ENCODE assay signal across 30 mouse cellular contexts in the genomic region with DNA sequence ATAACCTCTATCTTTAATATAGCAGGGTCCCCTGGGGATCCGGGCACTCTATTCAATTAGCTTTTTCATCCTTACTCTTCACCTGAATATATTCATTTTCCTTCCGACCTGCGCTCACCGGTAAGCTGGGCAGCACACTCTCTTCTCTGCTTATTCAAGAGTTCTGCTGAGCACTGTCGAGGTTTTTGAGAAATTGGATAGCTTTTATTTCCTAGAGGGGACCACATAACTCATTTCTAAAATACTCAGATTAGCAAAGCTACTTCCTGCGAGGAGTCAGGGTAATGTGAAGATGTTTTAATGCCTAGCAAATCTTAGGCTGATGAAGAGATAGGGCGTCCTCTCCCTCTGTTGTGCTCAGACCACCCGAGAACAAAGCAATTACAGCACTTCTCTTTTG. TPM values are rescaled to one million over a fixed set of nuclear protein-coding genes. Genes with fewer than 3 reads are reported as not detected.
A peak's percentile ranks its signal among the peaks of the same experiment; 100 is the strongest.
DNase-seq lines count a peak whose midpoint lies in the region; ATAC-seq and TF ChIP-seq lines count a peak whose summit lies in the region.
"Had no signal": no experiment of that assay in that cellular context is flagged by ENCODE, and none has a peak within 500 bp of the region (broad histone marks: within the 10 kb centered on the region; RNA-seq: fewer than 3 reads in every experiment).

No protein-coding gene starts in this region.

- 2% methylated on average over 8 of the region's 8 CpGs for WGBS in hindbrain, embryonic 11.5 days
- 16% methylated on average over 8 of the region's 8 CpGs for WGBS in hindbrain, embryonic 16.5 days

- no peak overlapping the region for H3K27ac ChIP-seq in hindbrain, embryonic 11.5 days (ENCODE audit: low read depth, low read length)
- H3K27ac ChIP-seq in hindbrain, embryonic 16.5 days (ENCODE audit: low read depth, low read length), result no peak overlapping the region
- H3K27ac ChIP-seq: embryonic facial prominence, embryonic 13.5 days; forebrain, embryonic 10.5 days; forebrain, embryonic 15.5 days; layer of hippocampus, adult 2 months; left cerebral cortex, adult 2 months; limb, embryonic 15.5 days; liver, embryonic 13.5 days; midbrain, embryonic 15.5 days; neural tube, embryonic 12.5 days; stomach, embryonic 15.5 days had no signal

- TF ChIP-seq POLR2A in brain, embryonic 14.5 days (IDR thresholded peaks at IDR 0.05; ENCODE audit: borderline replicate concordance, extremely low read depth, insufficient read depth, insufficient read length, poor library complexity, severe bottlenecking), result no peak

- intact Hi-C loops in heart, postnatal 14 days (cut with DNase I), result no loop called here
- intact Hi-C loops in left cerebral cortex, postnatal 10 days (cut with DNase I), result no loop called here

- DNase-seq in hindbrain, embryonic 11.5 days (ENCODE audit: low spot score), result peak; percentile 43
- peak; percentile 29 for DNase-seq in retina, embryonic 14.5 days (ENCODE audit: low spot score)
- no peak for DNase-seq in retina, postnatal 1 day
- DNase-seq in brain, embryonic 14.5 days (ENCODE audit: low read depth), result peak; percentile 24
- DNase-seq in induced T-regulatory cell, adult 2 months (ENCODE audit: low read depth), result peak; percentile 52
- no peak for DNase-seq in heart, postnatal 14 days
- DNase-seq in left cerebral cortex, postnatal 10 days (ENCODE audit: extremely low spot score in 1 of 2, low spot score in 2 of 2), result no peak
- DNase-seq: cerebellum, adult 18-20 months; cerebellum, postnatal 10 days; gastrocnemius, postnatal 36 days; heart, adult 18-20 months; kidney, adult 2 months; kidney, postnatal 36 days; liver, embryonic 13.5 days; lung, adult 18-20 months; lung, postnatal 4 days; right cerebral cortex, postnatal 14 days had no signal

- H3K4me1 ChIP-seq in hindbrain, embryonic 11.5 days (replicated peaks; ENCODE audit: control insufficient read depth, insufficient read depth, low read length), result peaks cover 6% of the 10 kb centered on the region
- H3K4me1 ChIP-seq in hindbrain, embryonic 16.5 days (ENCODE audit: control insufficient read depth, insufficient read depth, low read depth, low read length), result peaks cover 5% of the 10 kb centered on the region

- H3K4me3 ChIP-seq in hindbrain, embryonic 11.5 days (ENCODE audit: low read depth, low read length), result no peak overlapping the region
- no peak overlapping the region for H3K4me3 ChIP-seq in hindbrain, embryonic 16.5 days (ENCODE audit: low read length)
- H3K4me3 ChIP-seq: embryonic facial prominence, embryonic 13.5 days; forebrain, embryonic 10.5 days; layer of hippocampus, adult 2 months; left cerebral cortex, adult 2 months; limb, embryonic 15.5 days; liver, embryonic 13.5 days; midbrain, embryonic 15.5 days; neural tube, embryonic 12.5 days; stomach, embryonic 15.5 days had no signal

- ATAC-seq in hindbrain, embryonic 11.5 days (ENCODE audit: low FRiP score), result no peak
- ATAC-seq in hindbrain, embryonic 16.5 days, result no peak
- ATAC-seq: forebrain, embryonic 15.5 days; lung, postnatal 0 days; midbrain, embryonic 15.5 days had no signal

- no peak for TF ChIP-seq CTCF in brain, embryonic 14.5 days (IDR thresholded peaks at IDR 0.05; ENCODE audit: borderline replicate concordance, extremely low read depth, insufficient read depth, insufficient read length)

- H3K27me3 ChIP-seq in hindbrain, embryonic 11.5 days (ENCODE audit: control insufficient read depth, insufficient read depth, low read length), result peaks cover 66% of the 10 kb centered on the region
- peaks cover 34% of the 10 kb centered on the region for H3K27me3 ChIP-seq in hindbrain, embryonic 16.5 days (replicated peaks; ENCODE audit: control insufficient read depth, insufficient read depth, low read length)

- H3K9me3 ChIP-seq in hindbrain, embryonic 11.5 days (ENCODE audit: control insufficient read depth, low read length), result no peaks in the 10 kb centered on the region
- H3K9me3 ChIP-seq in hindbrain, embryonic 16.5 days (ENCODE audit: control insufficient read depth, low read length), result no peaks in the 10 kb centered on the region
- H3K9me3 ChIP-seq: embryonic facial prominence, embryonic 13.5 days; forebrain, embryonic 10.5 days; forebrain, embryonic 15.5 days; G1E; limb, embryonic 15.5 days; liver, embryonic 13.5 days; midbrain, embryonic 15.5 days; neural tube, embryonic 12.5 days; stomach, embryonic 15.5 days had no signal

- no peaks in the 10 kb centered on the region for H3K36me3 ChIP-seq in hindbrain, embryonic 11.5 days (ENCODE audit: control insufficient read depth, insufficient read depth, low read length)
- no peaks in the 10 kb centered on the region for H3K36me3 ChIP-seq in hindbrain, embryonic 16.5 days (ENCODE audit: control insufficient read depth, insufficient read depth, low read length)
- H3K36me3 ChIP-seq: embryonic facial prominence, embryonic 13.5 days; forebrain, embryonic 10.5 days; forebrain, embryonic 15.5 days; limb, embryonic 15.5 days; midbrain, embryonic 15.5 days; neural tube, embryonic 12.5 days; stomach, embryonic 15.5 days had no signal

- H3K9ac ChIP-seq in hindbrain, embryonic 11.5 days (ENCODE audit: low read depth, low read length), result no peak overlapping the region
- H3K9ac ChIP-seq in hindbrain, embryonic 16.5 days (ENCODE audit: low read depth, low read length), result no peak overlapping the region
- H3K9ac ChIP-seq: embryonic facial prominence, embryonic 13.5 days; forebrain, embryonic 15.5 days; limb, embryonic 15.5 days; liver, embryonic 13.5 days; midbrain, embryonic 15.5 days; neural tube, embryonic 12.5 days; stomach, embryonic 15.5 days had no signal

- no peak overlapping the region for H3K4me2 ChIP-seq in hindbrain, embryonic 11.5 days (replicated peaks; ENCODE audit: low read depth, low read length)
- H3K4me2 ChIP-seq in hindbrain, embryonic 16.5 days (ENCODE audit: low read length), result no peak overlapping the region
- H3K4me2 ChIP-seq: embryonic facial prominence, embryonic 13.5 days; heart, embryonic 11.5 days; liver, embryonic 13.5 days; midbrain, embryonic 15.5 days; neural tube, embryonic 12.5 days; stomach, embryonic 15.5 days had no signal

RNA-seq across cellular contexts. Expression of a gene that starts 8.2 kb away (rescaled TPM):
- polyA plus RNA-seq in hindbrain, embryonic 11.5 days (2014; fragmentation: Nextera tagmentation; extraction: Ambion mirVana), result 5.1 and 5.5 TPM in 2 replicates
- 4.3 TPM in 2 replicates for polyA plus RNA-seq in hindbrain, embryonic 16.5 days (2015; fragmentation: Nextera tagmentation; extraction: Ambion mirVana)
- polyA plus RNA-seq in brain, embryonic 14.5 days (2012; rRNA removed), result 7.5 and 10.9 TPM in 2 replicates
- 10 to 100 TPM; 19.5 to 23.6 TPM for total RNA-seq in heart, postnatal 14 days (2021)
- 1 to 10 TPM; 5.3 to 5.9 TPM for total RNA-seq in left cerebral cortex, postnatal 10 days (2021)

RNA-seq across cellular contexts. Expression of a gene that starts 17.6 kb away (rescaled TPM):
- 41.5 and 48.3 TPM in 2 replicates for polyA plus RNA-seq in hindbrain, embryonic 11.5 days (2014; fragmentation: Nextera tagmentation; extraction: Ambion mirVana)
- polyA plus RNA-seq in hindbrain, embryonic 16.5 days (2015; fragmentation: Nextera tagmentation; extraction: Ambion mirVana), result 25.0 and 28.1 TPM in 2 replicates
- polyA plus RNA-seq in brain, embryonic 14.5 days (2012; rRNA removed), result 23.9 and 31.7 TPM in 2 replicates
- total RNA-seq in heart, postnatal 14 days (2021), result 10 to 100 TPM; 29.8 to 30.6 TPM
- total RNA-seq in left cerebral cortex, postnatal 10 days (2021), result 10 to 100 TPM; 31.8 to 34.3 TPM

Comparison
In these comparisons a context has a peak if more than half of its experiments do, and no peak if none do; other contexts are left out.
1. DNase-seq: peak in hindbrain, embryonic 11.5 days (single experiment), retina, embryonic 14.5 days (single experiment), brain, embryonic 14.5 days (single experiment) and induced T-regulatory cell, adult 2 months (single experiment); none in retina, postnatal 1 day (single experiment), heart, postnatal 14 days (0 of 2) and left cerebral cortex, postnatal 10 days (0 of 2).